Mouse (Mus musculus): ENCODE results near the gene Tuba1c. TPM values are rescaled to one million over a fixed set of nuclear protein-coding genes. Genes with fewer than 3 reads are reported as not detected.

Tuba1c gene
- total and polyA plus RNA-seq, 2 experiments, result 60.9 to 281 TPM

GRCm38 (mm10) chr15:99035431-99035830 lies 5.7 kb downstream of the Tuba1c start:
- DNase-seq (ENCODE audit: extremely low read depth, low read depth, low spot score), result peak; percentile 86

DNA sequence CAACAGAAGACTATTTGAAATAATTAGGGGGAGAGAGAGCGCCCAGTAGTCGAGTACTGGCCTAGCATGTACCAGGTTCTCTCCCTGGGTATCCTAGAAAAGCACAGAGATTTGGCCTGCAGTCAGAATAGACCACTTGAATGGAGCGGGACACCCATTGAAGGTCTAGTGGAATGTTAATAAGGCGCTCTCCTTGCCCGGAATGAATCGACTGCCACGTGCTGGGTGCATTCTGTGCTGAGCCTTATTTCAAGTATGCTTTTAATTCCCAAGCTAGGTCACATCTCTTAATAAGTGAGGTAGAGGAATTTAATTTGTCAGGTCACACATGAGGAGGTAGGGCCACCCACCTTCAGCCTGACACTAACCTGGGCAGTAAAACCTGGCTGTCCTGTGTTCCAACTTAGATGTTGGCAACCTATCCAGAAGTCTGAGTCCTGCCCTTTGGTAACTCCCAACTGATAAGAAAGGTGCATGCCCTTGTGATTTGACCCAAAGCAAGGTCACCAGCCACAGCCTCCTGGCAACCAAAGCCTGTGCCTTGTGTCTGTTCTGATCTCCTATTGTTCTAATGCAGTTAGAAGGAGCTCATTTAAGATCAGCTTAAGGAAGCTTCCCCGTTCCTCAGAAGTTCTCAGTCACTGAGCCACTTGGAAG lies 6.7 kb downstream of the Tuba1c start:
- H3K36me3 ChIP-seq (ENCODE audit: control insufficient read depth, insufficient read depth, low read length), result peaks cover 14% of the 10 kb centered on the region
- no peak overlapping the region for H3K4me3 ChIP-seq (ENCODE audit: insufficient read depth, low read depth, low read length)
- peak overlapping the region; percentile 60 for H3K27ac ChIP-seq (replicated peaks; ENCODE audit: insufficient read depth, low read depth, low read length)
- no peak overlapping the region for H3K9ac ChIP-seq (ENCODE audit: low read depth, low read length)
- peaks cover 40% of the 10 kb centered on the region for H3K4me1 ChIP-seq (ENCODE audit: control insufficient read depth, insufficient read depth, low read length)
- TF ChIP-seq POLR2A (IDR thresholded peaks at IDR 0.05; ENCODE audit: extremely low read depth, insufficient read depth, low read length) (no peak), CTCF (IDR thresholded peaks at IDR 0.05; ENCODE audit: low read depth, low read length) (no peak)
- H3K79me2 ChIP-seq (ENCODE audit: control insufficient read depth, insufficient read depth, low read length), result 0 out of 2 replicates have a peak, but pooled peaks cover 5% of the 10 kb centered on the region
- DNase-seq (ENCODE audit: extremely low read depth, low read depth, low spot score), result peak; percentile 99
- no peaks in the 10 kb centered on the region for H3K27me3 ChIP-seq (ENCODE audit: control insufficient read depth, insufficient read depth, low read length)
- WGBS, result 42% methylated on average over 8 of the region's 8 CpGs

More at GRCm38 (mm10) chr15:99035431-99035830, 5.7 kb downstream of the Tuba1c start:
- 28% methylated on average over 4 of the region's 4 CpGs for WGBS
- Histone ChIP-seq H3K4me1 (ENCODE audit: control insufficient read depth, insufficient read depth, low read length) (peaks cover 33% of the 10 kb centered on the region), H3K9ac (ENCODE audit: low read depth, low read length) (no peak overlapping the region), H3K36me3 (ENCODE audit: control insufficient read depth, insufficient read depth, low read length) (peaks cover 14% of the 10 kb centered on the region), H3K27ac (replicated peaks; ENCODE audit: insufficient read depth, low read depth, low read length) (peak overlapping the region; percentile 60), H3K4me3 (ENCODE audit: insufficient read depth, low read depth, low read length) (no peak overlapping the region), H3K27me3 (ENCODE audit: control insufficient read depth, insufficient read depth, low read length) (no peaks in the 10 kb centered on the region), H3K79me2 (ENCODE audit: control insufficient read depth, insufficient read depth, low read length) (0 out of 2 replicates have a peak, but pooled peaks cover 5% of the 10 kb centered on the region)
- TF ChIP-seq POLR2A (IDR thresholded peaks at IDR 0.05; ENCODE audit: extremely low read depth, insufficient read depth, low read length) (no peak), CTCF (IDR thresholded peaks at IDR 0.05; ENCODE audit: low read depth, low read length) (no peak)

GRCm38 (mm10) chr15:99038025-99038424 lies 8.3 kb downstream of the Tuba1c start:
- TF ChIP-seq CTCF (IDR thresholded peaks at IDR 0.05; ENCODE audit: low read depth, low read length), result no peak
- TF ChIP-seq POLR2A (IDR thresholded peaks at IDR 0.05; ENCODE audit: extremely low read depth, insufficient read depth, low read length), result no peak
- H3K36me3 ChIP-seq (ENCODE audit: control insufficient read depth, insufficient read depth, low read length), result peaks cover 14% of the 10 kb centered on the region
- no peaks in the 10 kb centered on the region for H3K79me2 ChIP-seq (ENCODE audit: control insufficient read depth, insufficient read depth, low read length)
- no peak overlapping the region for H3K27ac ChIP-seq (replicated peaks; ENCODE audit: insufficient read depth, low read depth, low read length)
- H3K27me3 ChIP-seq (ENCODE audit: control insufficient read depth, insufficient read depth, low read length), result no peaks in the 10 kb centered on the region
- no peak for DNase-seq (ENCODE audit: extremely low read depth, low read depth, low spot score)
- 77% methylated on average over 1 of the region's 1 CpGs for WGBS
- H3K4me3 ChIP-seq (ENCODE audit: insufficient read depth, low read depth, low read length), result no peak overlapping the region
- H3K4me1 ChIP-seq (ENCODE audit: control insufficient read depth, insufficient read depth, low read length), result peaks cover 42% of the 10 kb centered on the region
- no peak overlapping the region for H3K9ac ChIP-seq (ENCODE audit: low read depth, low read length)

DNA sequence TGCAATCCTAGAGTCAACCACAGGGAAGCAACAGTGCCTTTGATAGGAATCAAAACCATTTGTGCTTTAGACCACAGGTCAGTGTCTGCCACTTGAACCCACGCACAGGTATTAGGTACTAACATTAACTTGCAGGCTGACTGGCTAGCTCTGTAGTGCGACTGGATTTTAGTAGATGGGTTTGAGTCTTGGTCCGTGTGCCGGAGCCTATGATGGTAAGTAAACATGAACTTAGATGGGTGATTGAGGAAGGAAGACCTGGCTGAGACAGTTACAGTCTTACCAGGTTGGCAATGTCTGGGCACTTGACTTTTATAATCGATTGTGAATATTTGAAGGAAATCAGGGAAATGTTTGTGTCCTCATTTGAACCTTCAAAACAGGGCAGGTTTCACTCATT lies 9.1 kb downstream of the Tuba1c start:
- H3K4me3 ChIP-seq (ENCODE audit: insufficient read depth, low read depth, low read length), result no peak overlapping the region
- 73% methylated on average over 5 of the region's 5 CpGs for WGBS
- H3K36me3 ChIP-seq (ENCODE audit: control insufficient read depth, insufficient read depth, low read length), result peaks cover 14% of the 10 kb centered on the region
- H3K27ac ChIP-seq (replicated peaks; ENCODE audit: insufficient read depth, low read depth, low read length), result no peak overlapping the region
- H3K27me3 ChIP-seq (ENCODE audit: control insufficient read depth, insufficient read depth, low read length), result no peaks in the 10 kb centered on the region
- TF ChIP-seq CTCF (IDR thresholded peaks at IDR 0.05; ENCODE audit: low read depth, low read length), result no peak
- H3K4me1 ChIP-seq (ENCODE audit: control insufficient read depth, insufficient read depth, low read length), result peaks cover 40% of the 10 kb centered on the region
- DNase-seq (ENCODE audit: extremely low read depth, low read depth, low spot score), result no peak
- no peak overlapping the region for H3K9ac ChIP-seq (ENCODE audit: low read depth, low read length)
- H3K79me2 ChIP-seq (ENCODE audit: control insufficient read depth, insufficient read depth, low read length), result no peaks in the 10 kb centered on the region

DNA sequence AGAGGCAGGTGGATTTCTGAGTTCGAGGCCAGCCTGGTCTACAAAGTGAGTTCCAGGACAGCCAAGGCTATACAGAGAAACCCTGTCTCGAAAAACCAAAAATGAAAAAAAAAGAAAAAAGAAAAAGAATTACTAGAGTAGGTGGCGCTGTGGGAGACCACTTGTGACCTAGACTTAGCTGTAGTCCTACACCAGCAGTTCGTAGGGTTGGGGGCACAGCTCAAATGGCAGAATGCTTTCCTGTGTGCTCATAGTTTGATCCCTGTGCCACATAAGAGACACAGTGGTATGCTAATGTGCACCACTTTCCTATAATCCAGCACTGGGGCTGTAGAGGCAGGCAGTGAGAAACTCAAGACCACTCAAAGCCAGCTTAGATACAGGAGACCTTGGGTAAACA lies 9.6 kb downstream of the Tuba1c start:
- H3K4me1 ChIP-seq (ENCODE audit: control insufficient read depth, insufficient read depth, low read length), result peaks cover 39% of the 10 kb centered on the region
- WGBS, result 88% methylated on average over 4 of the region's 4 CpGs
- no peak for DNase-seq (ENCODE audit: extremely low read depth, low read depth, low spot score)
- no peak overlapping the region for H3K9ac ChIP-seq (ENCODE audit: low read depth, low read length)
- H3K79me2 ChIP-seq (ENCODE audit: control insufficient read depth, insufficient read depth, low read length), result no peaks in the 10 kb centered on the region
- no peaks in the 10 kb centered on the region for H3K27me3 ChIP-seq (ENCODE audit: control insufficient read depth, insufficient read depth, low read length)
- TF ChIP-seq CTCF (IDR thresholded peaks at IDR 0.05; ENCODE audit: low read depth, low read length), result no peak
- TF ChIP-seq POLR2A (IDR thresholded peaks at IDR 0.05; ENCODE audit: extremely low read depth, insufficient read depth, low read length), result no peak
- no peak overlapping the region for H3K4me3 ChIP-seq (ENCODE audit: insufficient read depth, low read depth, low read length)
- H3K36me3 ChIP-seq (ENCODE audit: control insufficient read depth, insufficient read depth, low read length), result peaks cover 14% of the 10 kb centered on the region
- no peak overlapping the region for H3K27ac ChIP-seq (replicated peaks; ENCODE audit: insufficient read depth, low read depth, low read length)
